Mouse (Mus musculus) splenic B cell, adult 2 months (primary cell): ENCODE results near the gene Scaf8.

ENCODE experiments used
- DNase-seq: peaks from one replicate; pipeline ENCODE4 v3.0.0-alpha.2; 2011; ENCODE audit warnings: low read depth, low spot score
- H3K27me3 ChIP-seq: 2 replicates; pipeline ENCODE4 v1.6.1; 2012; ENCODE audit warnings: mild to moderate bottlenecking, low read length, moderate library complexity, mixed read lengths; ENCODE audit not compliant: control insufficient read depth, poor library complexity, insufficient read depth, severe bottlenecking
- H3K36me3 ChIP-seq: 2 replicates; pipeline ENCODE4 v1.6.1; 2012; ENCODE audit warnings: mild to moderate bottlenecking, low read length, moderate library complexity, mixed read lengths; ENCODE audit not compliant: control insufficient read depth, poor library complexity, insufficient read depth, severe bottlenecking

The Scaf8 gene

DNA sequence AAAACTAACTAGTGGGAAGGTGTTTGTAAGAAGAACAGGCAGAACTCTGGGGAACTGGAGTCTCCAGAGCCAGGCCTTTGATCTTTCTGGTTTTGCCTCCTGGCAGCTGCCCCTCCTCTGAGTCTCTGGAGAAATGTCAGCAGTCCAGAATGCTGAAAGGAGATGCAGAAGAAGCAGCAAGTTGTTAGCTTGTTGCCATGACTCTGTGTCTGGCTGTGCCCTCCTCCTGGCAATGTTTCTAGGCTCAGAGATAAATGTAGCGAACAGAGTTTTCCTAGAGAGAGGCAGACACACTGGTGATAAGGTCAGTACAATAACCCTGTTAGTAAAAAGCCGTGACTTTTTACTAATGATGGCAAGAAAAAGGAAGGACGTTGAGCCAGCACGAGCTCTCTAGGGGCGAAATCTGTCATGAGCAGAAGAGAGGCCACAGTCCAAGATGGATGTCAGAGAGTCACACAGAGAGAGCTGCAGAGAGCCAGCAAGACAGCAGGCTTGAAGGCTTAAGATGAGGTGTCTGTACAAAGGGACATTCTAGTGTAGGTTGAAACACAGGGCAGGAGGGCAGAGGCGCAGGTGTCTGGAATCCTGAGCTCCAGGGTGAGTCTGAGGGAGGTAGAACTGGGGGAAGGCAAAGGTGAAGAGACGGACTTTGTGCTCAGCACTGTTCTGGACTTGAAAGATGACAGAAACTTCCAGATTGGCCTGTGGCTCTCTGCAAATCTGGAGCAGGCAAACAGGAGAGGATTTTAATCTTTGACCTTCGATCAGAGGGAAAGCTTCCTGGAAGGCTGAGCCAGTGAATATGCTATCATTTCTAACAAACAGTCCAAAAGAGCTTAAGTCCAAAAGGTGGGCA, 130.3 kb downstream of the Scaf8 start:
- no peaks in the 10 kb centered on the region for H3K27me3 ChIP-seq
- no peak for DNase-seq
- 0 out of 2 replicates have a peak, but pooled peaks cover 2% of the 10 kb centered on the region for H3K36me3 ChIP-seq

GRCm38 (mm10) chr17:3246665-3247370, 132.0 kb downstream of the Scaf8 start:
- Histone ChIP-seq H3K27me3 (no peaks in the 10 kb centered on the region), H3K36me3 (no peaks in the 10 kb centered on the region)
- DNase-seq: no peak
